15 mouse cellular contexts compared by ENCODE assay signal in the genomic region with DNA sequence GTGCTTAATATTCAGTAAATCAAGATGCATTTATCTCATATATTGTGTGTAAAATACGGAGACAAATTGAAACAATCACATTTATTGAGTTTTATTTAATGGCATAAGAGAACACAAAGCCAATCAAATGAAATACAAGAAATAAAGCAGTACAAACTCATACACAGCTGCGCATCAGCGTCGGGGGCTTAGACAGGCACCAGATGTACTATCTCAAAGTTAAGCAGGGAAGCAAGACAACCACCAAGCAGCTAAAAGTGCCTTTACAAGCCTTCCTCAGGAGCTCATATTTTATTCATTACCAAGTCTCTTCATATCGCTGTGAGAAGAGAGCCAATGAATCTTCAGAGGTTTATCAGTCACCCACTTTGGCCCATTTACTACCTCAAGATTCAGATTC.
"Had no signal": no experiment of that assay in that cellular context is flagged by ENCODE, and none has a peak within 500 bp of the region (broad histone marks: within the 10 kb centered on the region; RNA-seq: fewer than 3 reads in every experiment).

No protein-coding gene starts in this region.

- H3K9ac ChIP-seq: neural tube, embryonic 12.5 days; neural tube, embryonic 13.5 days; neural tube, embryonic 15.5 days; stomach, embryonic 15.5 days had no signal

- H3K4me2 ChIP-seq: neural tube, embryonic 12.5 days; neural tube, embryonic 13.5 days; neural tube, embryonic 15.5 days; stomach, embryonic 15.5 days had no signal

- H3K9me3 ChIP-seq: neural tube, embryonic 12.5 days; neural tube, embryonic 13.5 days; neural tube, embryonic 15.5 days; stomach, embryonic 15.5 days had no signal

- DNase-seq: right cerebral cortex, adult 18-20 months; right cerebral cortex, postnatal 14 days; right cerebral cortex, postnatal 25 days; right cerebral cortex, postnatal 4 days; spleen, adult 18-20 months; thymus, adult 18-20 months; thymus, adult 2 months; thymus, postnatal 14 days; thymus, postnatal 25 days; thymus, postnatal 36 days; thymus, postnatal 4 days had no signal

- H3K4me1 ChIP-seq: neural tube, embryonic 12.5 days; neural tube, embryonic 13.5 days; neural tube, embryonic 15.5 days had no signal

- H3K27ac ChIP-seq: neural tube, embryonic 12.5 days; neural tube, embryonic 13.5 days; neural tube, embryonic 15.5 days; stomach, embryonic 15.5 days had no signal

- H3K27me3 ChIP-seq: neural tube, embryonic 12.5 days; neural tube, embryonic 13.5 days; neural tube, embryonic 15.5 days; stomach, embryonic 15.5 days had no signal

- H3K36me3 ChIP-seq: neural tube, embryonic 12.5 days; neural tube, embryonic 13.5 days; neural tube, embryonic 15.5 days; stomach, embryonic 15.5 days had no signal

- H3K4me3 ChIP-seq: neural tube, embryonic 12.5 days; neural tube, embryonic 13.5 days; neural tube, embryonic 15.5 days; stomach, embryonic 15.5 days had no signal
